Mouse (Mus musculus) MEL (cell line): ENCODE measurements around the gene Ccpg1.

Experiments
- CHD2 ChIP-seq: IDR thresholded peaks from 2 replicates; pipeline ENCODE4 v1.6.1; 2011; ENCODE audit warnings: low read length, improper control_type of control experiment
- CTCF ChIP-seq, 3 experiments: IDR thresholded peaks in 2 of 3; conservative IDR thresholded peaks in 1 of 3; 2 replicates each; pipeline ENCODE4 v1.5.1; 2011 to 2012; ENCODE audit warnings: low read length in 3 of 3, low read depth in 2 of 3, mild to moderate bottlenecking in 2 of 3, improper control_type of control experiment in 1 of 3, inconsistent platforms in 1 of 3, mixed read lengths in 1 of 3, moderate library complexity in 1 of 3; ENCODE audit not compliant: control insufficient read depth in 1 of 3, insufficient read depth in 1 of 3, poor library complexity in 1 of 3, severe bottlenecking in 1 of 3
- JUND ChIP-seq: IDR thresholded peaks from 2 replicates; pipeline ENCODE4 v1.6.1; 2011; ENCODE audit warnings: low read depth, mild to moderate bottlenecking, improper control_type of control experiment, low read length
- KAT2A ChIP-seq: conservative IDR thresholded peaks from 2 replicates; pipeline ENCODE4 v1.6.1; 2012; ENCODE audit warnings: low read depth, low read length, improper control_type of control experiment, inconsistent platforms
- MAFK ChIP-seq: IDR thresholded peaks from 2 replicates; pipeline ENCODE4 v1.6.1; 2011; ENCODE audit warnings: low read depth, mild to moderate bottlenecking, low read length, improper control_type of control experiment, borderline replicate concordance
- MAZ ChIP-seq: IDR thresholded peaks from 2 replicates; pipeline ENCODE4 v1.6.1; 2012; ENCODE audit warnings: low read depth, mild to moderate bottlenecking, inconsistent platforms, low read length, improper control_type of control experiment
- POLR2A ChIP-seq, 2 experiments: IDR thresholded peaks; 2 replicates each; pipeline ENCODE4 v1.6.1; 2011 to 2012; ENCODE audit warnings: low read length in 2 of 2, mild to moderate bottlenecking in 2 of 2, control low read depth in 1 of 2, improper control_type of control experiment in 1 of 2, low read depth in 1 of 2, moderate library complexity in 1 of 2; ENCODE audit not compliant: control insufficient read depth in 1 of 2, insufficient read depth in 1 of 2, poor library complexity in 1 of 2
- POLR2AphosphoS2 ChIP-seq: IDR thresholded peaks from 2 replicates; pipeline ENCODE4 v1.6.1; 2011; ENCODE audit warnings: low read length, improper control_type of control experiment
- POLR2AphosphoS5 ChIP-seq: IDR thresholded peaks from 2 replicates; pipeline ENCODE4 v1.6.1; 2012; ENCODE audit warnings: low read depth, borderline replicate concordance, mild to moderate bottlenecking, inconsistent platforms, low read length, moderate library complexity, mixed read lengths
- RAD21 ChIP-seq: IDR thresholded peaks from 2 replicates; pipeline ENCODE4 v1.6.1; 2011; ENCODE audit warnings: mild to moderate bottlenecking, low read depth, low read length, improper control_type of control experiment
- RCOR1 ChIP-seq: IDR thresholded peaks from 2 replicates; pipeline ENCODE4 v1.6.1; 2012; ENCODE audit warnings: low read depth, mild to moderate bottlenecking, inconsistent platforms, low read length, improper control_type of control experiment
- USF2 ChIP-seq, 2 experiments: IDR thresholded peaks; 2 replicates each; pipeline ENCODE4 v1.6.1; 2011 to 2012; ENCODE audit warnings: improper control_type of control experiment in 2 of 2, low read length in 2 of 2, borderline replicate concordance in 1 of 2, inconsistent platforms in 1 of 2, low read depth in 1 of 2, mild to moderate bottlenecking in 1 of 2; ENCODE audit not compliant: insufficient read depth in 1 of 2
- ZNF384 ChIP-seq: IDR thresholded peaks from 2 replicates; pipeline ENCODE4 v1.6.1; 2012; ENCODE audit warnings: low read depth, mild to moderate bottlenecking, inconsistent platforms, low read length, improper control_type of control experiment

DNA sequence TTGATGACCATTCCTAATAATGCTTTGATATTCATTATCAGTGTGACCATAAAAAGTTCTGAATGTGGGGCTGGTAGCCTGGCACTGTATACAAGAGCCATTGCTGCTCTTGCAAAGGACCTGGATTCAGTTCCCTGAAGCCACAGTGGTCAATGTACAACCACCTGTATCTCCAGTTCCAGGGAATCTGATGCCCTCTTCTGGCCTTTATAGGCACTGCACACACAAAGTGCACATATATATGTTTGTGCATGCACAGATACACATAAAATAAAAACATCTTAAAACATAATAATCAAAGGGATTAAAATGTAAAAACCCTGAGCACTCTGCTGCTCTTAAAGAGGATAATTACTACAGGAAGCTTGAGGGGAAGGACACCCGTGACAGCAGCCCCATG, 38.2 kb upstream of the Ccpg1 start:
- no peak for TF ChIP-seq USF2 (IDR thresholded peaks at IDR 0.05; ENCODE audit: borderline replicate concordance in 1 of 2, insufficient read depth in 1 of 2, low read depth in 1 of 2, low read length in 2 of 2)
- TF ChIP-seq MAFK, result no peak
- no peak for TF ChIP-seq RAD21
- TF ChIP-seq POLR2A (IDR thresholded peaks at IDR 0.05; ENCODE audit: control insufficient read depth in 1 of 2, insufficient read depth in 1 of 2, low read depth in 1 of 2, low read length in 2 of 2, poor library complexity in 1 of 2), result no peak
- TF ChIP-seq ZNF384, result no peak
- TF ChIP-seq CTCF (IDR thresholded peaks at IDR 0.05 in 2 of 3, conservative IDR thresholded peaks at IDR 0.05 in 1 of 3; ENCODE audit: control insufficient read depth in 1 of 3, insufficient read depth in 1 of 3, low read depth in 2 of 3, low read length in 3 of 3, poor library complexity in 1 of 3, severe bottlenecking in 1 of 3), result peak in 2 of 3 experiments; percentile 17 to 29; a peak in 2 of 6 replicates
- no peak for TF ChIP-seq KAT2A
- no peak for TF ChIP-seq CHD2
- no peak for TF ChIP-seq MAZ
- TF ChIP-seq POLR2AphosphoS5, result no peak
- TF ChIP-seq RCOR1, result no peak
- TF ChIP-seq JUND, result no peak
- TF ChIP-seq POLR2AphosphoS2, result no peak
